ENCODE assay signal across 12 mouse cellular contexts in genomic region chr5:43217987-43218846, GRCm38 (mm10). TPM values are rescaled to one million over a fixed set of nuclear protein-coding genes. Genes with fewer than 3 reads are reported as not detected.
DNase-seq lines count a peak whose midpoint lies in the region; ATAC-seq and TF ChIP-seq lines count a peak whose summit lies in the region.
"Had no signal": no experiment of that assay in that cellular context is flagged by ENCODE, and none has a peak within 500 bp of the region (broad histone marks: within the 10 kb centered on the region; RNA-seq: fewer than 3 reads in every experiment).

No protein-coding gene starts in this region.

- no peak for TF ChIP-seq POLR2A in ES-Bruce4 (IDR thresholded peaks at IDR 0.05; ENCODE audit: insufficient read depth, low read length)

- ATAC-seq in granulocyte monocyte progenitor cell, adult 5-6 weeks (replicated peaks; ENCODE audit: poor library complexity, severe bottlenecking): peak; percentile 70
- ATAC-seq: forebrain, postnatal 0 days had no signal

- H3K9me3 ChIP-seq in ES-Bruce4 (replicated peaks; ENCODE audit: control insufficient read depth, insufficient read depth, low read length, poor library complexity, severe bottlenecking): no peaks in the 10 kb centered on the region
- H3K9me3 ChIP-seq: embryonic facial prominence, embryonic 13.5 days had no signal

- TF ChIP-seq CTCF in ES-Bruce4 (IDR thresholded peaks at IDR 0.05; ENCODE audit: low read depth, low read length): no peak

- H3K27ac ChIP-seq in ES-Bruce4 (ENCODE audit: insufficient read depth, low read length): peak overlapping the region; percentile 72
- H3K27ac ChIP-seq: embryonic facial prominence, embryonic 13.5 days; liver, embryonic 14.5 days had no signal

- H3K9ac ChIP-seq in ES-Bruce4 (ENCODE audit: low read depth, poor library complexity, severe bottlenecking): no peak overlapping the region
- H3K9ac ChIP-seq: embryonic facial prominence, embryonic 13.5 days; forebrain, postnatal 0 days; liver, embryonic 14.5 days had no signal

- no peaks in the 10 kb centered on the region for H3K27me3 ChIP-seq in ES-Bruce4 (ENCODE audit: control insufficient read depth, insufficient read depth, low read length, poor library complexity, severe bottlenecking)
- H3K27me3 ChIP-seq: embryonic facial prominence, embryonic 13.5 days had no signal

- no peak for TF ChIP-seq EP300 in ES-Bruce4 (IDR thresholded peaks at IDR 0.05; ENCODE audit: insufficient read depth, low read depth, low read length)

- H3K4me1 ChIP-seq in ES-Bruce4 (ENCODE audit: control insufficient read depth, insufficient read depth, low read length): no peaks in the 10 kb centered on the region
- H3K4me1 ChIP-seq: embryonic facial prominence, embryonic 13.5 days had no signal

- peak; percentile 22 for DNase-seq in kidney, adult 18-20 months
- DNase-seq in kidney, adult 8-10 months: no peak
- DNase-seq in kidney, postnatal 14 days: peak; percentile 14
- no peak for DNase-seq in layer of hippocampus, adult 9-10 months (ENCODE audit: low spot score)
- DNase-seq in cerebellum, postnatal 36 days: no peak
- DNase-seq in lung, postnatal 10 days: no peak
- DNase-seq: forebrain, postnatal 0 days; thymus, postnatal 14 days had no signal

- no peak overlapping the region for H3K4me3 ChIP-seq in ES-Bruce4 (ENCODE audit: low read depth, low read length)
- H3K4me3 ChIP-seq: embryonic facial prominence, embryonic 13.5 days had no signal

- H3K36me3 ChIP-seq in ES-Bruce4 (ENCODE audit: control insufficient read depth, insufficient read depth, low read length, poor library complexity, severe bottlenecking): no peaks in the 10 kb centered on the region
- H3K36me3 ChIP-seq: embryonic facial prominence, embryonic 13.5 days had no signal

RNA-seq across cellular contexts. Expression of gene Cpeb2, which starts 14.8 kb away (rescaled TPM):
- 8.3 and 10.1 TPM in 2 replicates for polyA plus RNA-seq in ES-Bruce4 (2011; ENCODE audit: insufficient read depth, insufficient read length, low read depth, missing spikeins)
- total RNA-seq in granulocyte monocyte progenitor cell, adult 5-6 weeks (2014; fragmentation: Nextera tagmentation): 2.5 and 6.4 TPM in 2 replicates
- total RNA-seq in granulocyte monocyte progenitor cell, adult 5-6 weeks (2017): 2.5 TPM in 2 replicates

Comparison
In these comparisons a context has a peak if more than half of its experiments do, and no peak if none do; other contexts are left out.
1. DNase-seq: peak in kidney, adult 18-20 months (single experiment) and kidney, postnatal 14 days (single experiment); none in kidney, adult 8-10 months (0 of 2), layer of hippocampus, adult 9-10 months (single experiment), cerebellum, postnatal 36 days (0 of 2) and lung, postnatal 10 days (single experiment).